Mouse (Mus musculus) E14TG2a.4 (cell line): ENCODE results near the gene Atg2a.

Source experiments
- CTCF ChIP-seq: conservative IDR thresholded peaks from 2 replicates; pipeline ENCODE4 v1.5.1; 2014; ENCODE audit warnings: low read length
- NANOG ChIP-seq: IDR thresholded peaks from 2 replicates; pipeline ENCODE4 v1.6.1; 2014; ENCODE audit warnings: borderline replicate concordance, low read length, mixed read lengths
- POU5F1 ChIP-seq: IDR thresholded peaks from 2 replicates; pipeline ENCODE4 v1.6.1; 2014; ENCODE audit warnings: low read length, borderline replicate concordance

- no peak for TF ChIP-seq CTCF
- TF ChIP-seq POU5F1 = no peak
- TF ChIP-seq NANOG = no peak
These were observed 58.2 kb downstream of the Atg2a start for GRCm38 (mm10) chr19:6299450-6300267.
